Mouse (Mus musculus) heart, embryonic 16.5 days (tissue): ENCODE data around the gene Faim. TPM values are rescaled to one million over a fixed set of nuclear protein-coding genes. Genes with fewer than 3 reads are reported as not detected.

Experiments used
- ATAC-seq: fragments of 200-750 bp; cut with Nextera tagmentation; replicated peaks from 2 replicates; pipeline ENCODE4 v1.8.0; 2017; ENCODE audit warnings: moderate number of reproducible peaks; ENCODE audit not compliant: insufficient read depth, low FRiP score; ENCODE audit errors: extremely low read depth
- H3K27ac ChIP-seq: fragments of 300-500 bp; sonication (generic); 2 replicates; pipeline ENCODE4 v1.5.1; 2014; ENCODE audit warnings: mild to moderate bottlenecking, low read length, control low read depth, moderate library complexity
- H3K27me3 ChIP-seq: fragments of 300-500 bp; sonication (generic); 2 replicates; pipeline ENCODE4 v1.6.1; 2014; ENCODE audit warnings: low read length, mixed read lengths; ENCODE audit not compliant: control insufficient read depth, insufficient read depth
- H3K36me3 ChIP-seq: fragments of 300-500 bp; sonication (generic); 2 replicates; pipeline ENCODE4 v1.6.1; 2014; ENCODE audit not compliant: control insufficient read depth, insufficient read depth
- H3K4me1 ChIP-seq: fragments of 300-500 bp; sonication (generic); 2 replicates; pipeline ENCODE4 v1.6.1; 2014; ENCODE audit warnings: low read length, mixed read lengths; ENCODE audit not compliant: control insufficient read depth, insufficient read depth
- H3K4me2 ChIP-seq: fragments of 300-500 bp; sonication (generic); 2 replicates; pipeline ENCODE4 v1.6.1; 2014; ENCODE audit warnings: low read depth, mild to moderate bottlenecking, control low read depth, low read length
- H3K4me3 ChIP-seq: fragments of 300-500 bp; sonication (generic); 2 replicates; pipeline ENCODE4 v1.5.1; 2014; ENCODE audit warnings: mild to moderate bottlenecking, control low read depth, low read length
- H3K9ac ChIP-seq: fragments of 300-500 bp; sonication (generic); 2 replicates; pipeline ENCODE4 v1.6.1; 2014; ENCODE audit warnings: low read length, control low read depth
- H3K9me3 ChIP-seq: fragments of 300-500 bp; sonication (generic); replicated peaks from 2 replicates; pipeline ENCODE4 v1.6.1; 2016; ENCODE audit warnings: low read length; ENCODE audit not compliant: control insufficient read depth
- WGBS: fragments of 180-500 bp; shearing (Covaris S2); extraction: QIAGEN DNeasy Blood & Tissue Kit; methylation state at CpG from one replicate; pipeline ENCODE4 v1.1.7; 2014; 5-methylcytosine and 5-hydroxymethylcytosine counted together
- polyA plus RNA-seq: library from polyadenylated mRNA; unstranded; fragments of >200 nt; fragmentation: Nextera tagmentation; extraction: Ambion mirVana; gene quantifications from 2 replicates; pipeline ENCODE4 v1.2.1, GENCODE M21; 2015

Gene Faim
- polyA plus RNA-seq, 1 experiment from 2014 or later = 32.5 TPM

DNA sequence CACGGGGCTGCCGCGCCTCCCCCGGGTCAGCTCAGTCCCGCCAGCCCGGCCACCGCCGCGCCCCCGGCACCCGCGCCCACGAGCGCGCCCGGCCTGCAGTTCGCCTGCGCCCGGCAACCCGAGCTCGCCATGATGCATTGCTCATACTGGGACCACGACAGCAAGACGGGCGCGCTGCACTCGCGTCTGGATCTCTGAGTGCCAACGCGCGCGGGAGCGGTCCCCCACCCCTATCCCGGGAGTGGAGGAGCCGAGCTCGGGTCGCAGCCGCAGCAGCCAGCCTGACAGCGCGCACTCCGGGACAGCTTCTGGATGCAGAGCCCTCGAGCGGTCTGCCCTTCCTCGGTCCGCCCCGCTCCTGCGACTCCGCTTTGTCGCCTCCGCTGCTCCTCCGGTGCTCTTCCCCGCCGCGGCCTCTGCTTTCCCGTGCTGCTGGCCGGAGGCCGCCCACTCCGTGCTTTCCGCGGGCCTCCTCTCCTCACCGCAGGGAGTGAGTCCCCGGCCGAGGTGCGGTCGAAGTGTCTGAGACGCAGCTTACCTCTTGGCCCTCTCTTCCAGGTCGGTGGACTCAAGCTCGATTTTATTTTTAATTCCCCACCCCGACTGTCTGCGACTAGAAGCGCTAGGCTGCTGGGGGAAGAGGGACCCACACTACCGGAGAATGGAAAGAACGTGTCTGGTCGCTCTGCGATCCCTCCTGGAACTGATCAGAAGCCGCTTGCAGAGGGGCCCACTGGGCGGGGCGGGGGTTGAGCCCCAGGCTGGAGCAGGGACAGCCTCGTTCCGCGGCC is 29.4 kb upstream of the Faim start:
- ATAC-seq = peak; percentile 34; the same call in 1 of the 2 replicates
- peaks cover 21% of the 10 kb centered on the region for H3K4me1 ChIP-seq
- H3K36me3 ChIP-seq = no peaks in the 10 kb centered on the region
- H3K9me3 ChIP-seq = no peaks in the 10 kb centered on the region
- H3K4me3 ChIP-seq = peak overlapping the region; percentile 53
- no peak overlapping the region for H3K9ac ChIP-seq
- peaks cover 85% of the 10 kb centered on the region for H3K27me3 ChIP-seq
- peak overlapping the region; percentile 83 for H3K4me2 ChIP-seq
- H3K27ac ChIP-seq = no peak overlapping the region
- under 1% methylated on average over 67 of the region's 80 CpGs for WGBS

DNA sequence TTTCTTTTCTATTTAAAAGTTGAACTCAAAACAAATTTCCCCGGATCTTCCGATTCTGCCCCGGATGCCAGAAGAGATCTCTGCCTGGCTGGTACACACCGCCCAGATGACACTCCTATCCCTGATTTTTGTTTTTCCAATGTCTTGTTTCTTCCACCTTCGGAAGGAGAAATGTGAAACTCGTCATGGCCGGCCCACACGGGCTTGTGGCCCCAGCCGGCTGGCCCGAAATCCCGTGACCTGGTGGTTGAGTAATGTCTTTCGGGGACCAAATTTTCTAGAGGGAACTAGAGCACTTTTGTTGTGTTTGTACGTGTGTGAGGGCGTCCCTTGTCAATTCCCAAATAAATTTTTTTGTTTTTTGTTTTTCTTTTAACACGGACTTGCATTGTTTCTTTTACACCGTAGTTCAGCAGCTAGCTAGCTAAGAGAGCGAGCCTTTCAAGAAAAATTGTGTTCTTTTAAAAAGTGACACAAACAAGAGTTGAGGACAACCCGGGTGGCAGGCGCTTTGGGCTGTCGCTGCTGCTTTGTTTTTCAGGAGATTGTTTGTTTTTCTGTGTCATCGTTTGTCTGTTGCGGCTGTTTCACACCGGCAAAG is 28.3 kb upstream of the Faim start:
- peaks cover 21% of the 10 kb centered on the region for H3K4me1 ChIP-seq
- H3K4me3 ChIP-seq = no peak overlapping the region
- H3K36me3 ChIP-seq = no peaks in the 10 kb centered on the region
- H3K9me3 ChIP-seq = no peaks in the 10 kb centered on the region
- no peak overlapping the region for H3K4me2 ChIP-seq
- 3% methylated on average over 23 of the region's 23 CpGs for WGBS
- peaks cover 88% of the 10 kb centered on the region for H3K27me3 ChIP-seq
- no peak overlapping the region for H3K27ac ChIP-seq
- H3K9ac ChIP-seq = no peak overlapping the region
- no peak for ATAC-seq

DNA sequence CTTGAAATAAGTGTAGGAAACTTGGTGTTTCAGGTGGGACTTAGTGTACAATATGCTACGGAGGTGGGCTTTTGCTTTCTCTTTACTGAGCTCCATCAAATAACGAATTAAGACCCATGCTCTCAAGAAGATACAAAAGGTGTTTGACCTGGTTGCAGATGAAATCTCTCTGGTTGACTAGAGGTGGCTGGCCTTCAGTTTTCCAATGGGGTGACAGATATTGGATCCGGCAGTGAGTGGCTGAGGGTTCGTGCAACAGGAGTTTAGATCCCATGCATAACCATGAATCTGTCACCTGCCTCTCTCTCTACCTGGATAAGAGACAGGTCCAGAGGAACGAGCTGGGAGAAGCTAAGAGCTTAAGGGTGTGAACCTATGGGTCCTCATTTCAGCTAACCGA is 27.5 kb upstream of the Faim start:
- H3K4me2 ChIP-seq = no peak overlapping the region
- H3K4me3 ChIP-seq = no peak overlapping the region
- H3K9ac ChIP-seq = no peak overlapping the region
- 4% methylated on average over 6 of the region's 6 CpGs for WGBS
- no peaks in the 10 kb centered on the region for H3K9me3 ChIP-seq
- no peaks in the 10 kb centered on the region for H3K36me3 ChIP-seq
- H3K27ac ChIP-seq = no peak overlapping the region
- H3K4me1 ChIP-seq = peaks cover 21% of the 10 kb centered on the region
- peaks cover 88% of the 10 kb centered on the region for H3K27me3 ChIP-seq
- no peak for ATAC-seq

DNA sequence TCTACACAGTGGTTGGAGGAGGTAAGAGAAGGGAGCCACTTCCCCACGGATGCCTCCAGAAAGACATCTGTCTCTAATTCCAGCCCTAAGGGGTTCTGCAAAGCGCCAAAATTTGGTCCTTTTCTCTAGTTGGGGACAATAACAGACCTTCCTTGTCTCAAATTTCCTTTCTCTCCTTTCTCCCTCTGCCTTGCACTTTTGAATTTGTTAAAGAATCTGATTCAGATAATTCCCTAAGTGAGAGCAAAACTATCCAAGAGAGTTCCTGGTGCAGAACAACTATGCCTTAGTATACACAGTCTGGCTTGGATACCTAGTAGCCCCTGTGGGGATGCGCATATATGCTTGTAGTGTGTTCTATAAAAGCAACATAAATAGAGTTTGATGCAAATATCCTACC is 26.3 kb upstream of the Faim start:
- H3K4me3 ChIP-seq = no peak overlapping the region
- peaks cover 18% of the 10 kb centered on the region for H3K4me1 ChIP-seq
- no peak overlapping the region for H3K9ac ChIP-seq
- H3K27ac ChIP-seq = no peak overlapping the region
- no peaks in the 10 kb centered on the region for H3K36me3 ChIP-seq
- H3K27me3 ChIP-seq = peaks cover 88% of the 10 kb centered on the region
- 39% methylated on average over 3 of the region's 3 CpGs for WGBS
- no peaks in the 10 kb centered on the region for H3K9me3 ChIP-seq
- H3K4me2 ChIP-seq = no peak overlapping the region
- ATAC-seq = no peak

DNA sequence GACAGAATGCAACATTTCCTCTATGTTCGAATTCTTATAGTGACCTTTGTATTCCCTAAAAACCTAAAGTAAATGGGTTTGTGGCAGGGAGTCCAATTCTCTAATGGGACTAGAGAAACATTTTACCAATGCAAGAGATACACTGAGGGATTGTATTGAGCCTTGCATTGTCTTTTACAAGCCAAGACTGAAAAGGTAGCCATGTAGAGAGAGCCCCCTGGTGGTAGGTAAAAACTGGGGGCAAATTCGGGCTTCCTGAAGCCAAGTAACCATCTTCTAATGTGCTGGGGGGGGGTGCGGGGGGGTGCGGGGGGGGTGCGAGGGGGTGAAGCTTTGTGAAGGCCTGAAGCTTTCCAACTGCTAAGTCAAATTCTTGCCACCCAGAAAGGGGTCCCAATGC is 25.8 kb upstream of the Faim start:
- ATAC-seq = no peak
- H3K4me3 ChIP-seq = no peak overlapping the region
- WGBS = 38% methylated on average over 5 of the region's 5 CpGs
- H3K9me3 ChIP-seq = no peaks in the 10 kb centered on the region
- H3K27me3 ChIP-seq = peaks cover 88% of the 10 kb centered on the region
- H3K27ac ChIP-seq = no peak overlapping the region
- H3K4me1 ChIP-seq = peaks cover 16% of the 10 kb centered on the region
- no peak overlapping the region for H3K9ac ChIP-seq
- no peak overlapping the region for H3K4me2 ChIP-seq
- no peaks in the 10 kb centered on the region for H3K36me3 ChIP-seq

DNA sequence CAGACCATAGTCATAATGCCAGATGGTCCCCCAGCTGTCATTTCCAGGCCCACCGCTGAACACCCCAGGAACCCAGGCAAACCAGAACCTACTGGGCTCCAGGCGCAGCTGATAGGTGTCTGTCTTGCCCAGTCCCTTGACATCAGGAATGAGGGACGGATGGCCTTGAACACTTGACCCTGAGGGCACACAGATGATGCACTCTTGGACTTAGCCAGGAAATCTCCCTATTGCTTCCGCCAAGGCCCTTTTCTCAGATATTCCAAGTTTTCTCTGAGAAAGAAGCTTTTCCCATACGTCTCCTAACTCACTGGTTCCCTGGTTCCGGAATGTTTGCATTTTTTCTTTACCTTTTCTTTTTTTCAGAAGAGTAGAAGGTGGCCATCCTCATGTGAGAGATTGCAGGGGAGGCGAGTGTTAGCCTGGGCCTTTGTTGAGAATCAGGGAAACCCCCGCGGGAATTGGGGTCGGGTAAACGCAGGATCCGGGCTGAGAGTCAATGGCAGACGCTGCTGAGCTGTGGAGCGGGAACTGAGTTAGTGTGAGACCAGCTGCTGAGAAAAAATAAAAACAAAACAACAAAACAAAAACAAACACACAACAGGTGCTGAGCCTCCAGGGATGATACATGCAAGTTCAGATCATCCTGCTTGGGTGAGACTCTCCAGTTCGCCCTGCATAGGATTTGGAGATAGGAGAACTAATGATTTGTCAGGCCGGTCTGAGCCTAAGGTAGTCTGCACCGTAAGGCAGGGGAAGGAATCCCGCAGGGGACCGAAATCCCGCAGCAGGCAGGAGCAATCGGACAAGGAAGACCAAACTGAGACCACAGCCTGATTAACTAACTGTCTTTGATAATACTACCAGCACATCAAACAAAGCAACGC is 24.3 kb upstream of the Faim start:
- Histone ChIP-seq H3K27me3 (peaks cover 84% of the 10 kb centered on the region), H3K4me1 (peaks cover 2% of the 10 kb centered on the region), H3K4me3 (no peak overlapping the region), H3K36me3 (no peaks in the 10 kb centered on the region), H3K9ac (no peak overlapping the region), H3K9me3 (no peaks in the 10 kb centered on the region), H3K27ac (no peak overlapping the region), H3K4me2 (no peak overlapping the region)
- no peak for ATAC-seq
- 13% methylated on average over 22 of the region's 22 CpGs for WGBS

DNA sequence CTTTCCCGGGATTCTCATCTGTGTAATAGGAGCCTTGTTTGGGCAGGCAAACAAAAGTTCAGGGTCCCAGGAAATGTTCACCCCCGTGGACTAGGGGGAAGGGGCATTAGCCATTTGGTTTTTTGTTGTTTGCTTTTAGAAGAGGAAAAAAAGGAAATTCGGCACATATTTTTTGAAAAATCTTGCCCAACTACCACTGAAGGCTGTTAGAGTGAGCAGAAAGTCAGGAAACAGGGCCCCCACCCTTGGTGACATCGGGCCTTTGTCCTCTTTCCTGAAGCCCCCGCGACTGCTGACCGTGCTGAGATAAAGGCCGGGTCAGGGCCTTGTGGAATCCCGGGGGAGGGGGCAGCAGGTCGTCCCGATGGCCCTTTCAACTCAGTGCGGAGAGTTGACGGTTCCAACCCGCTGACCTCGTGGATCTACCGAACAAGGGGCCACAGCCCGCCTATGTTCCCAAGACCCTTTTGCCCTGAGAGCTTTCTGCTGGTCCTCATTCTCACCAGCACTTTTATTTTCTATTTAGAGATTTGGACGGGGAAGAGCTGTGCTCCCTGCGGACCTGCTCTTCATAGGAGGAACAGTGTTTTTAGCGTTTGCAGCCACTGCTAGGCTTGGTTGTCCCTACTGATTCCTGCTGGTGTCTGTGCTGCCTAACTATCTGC is 23.6 kb upstream of the Faim start:
- H3K27me3 ChIP-seq = peaks cover 85% of the 10 kb centered on the region

DNA sequence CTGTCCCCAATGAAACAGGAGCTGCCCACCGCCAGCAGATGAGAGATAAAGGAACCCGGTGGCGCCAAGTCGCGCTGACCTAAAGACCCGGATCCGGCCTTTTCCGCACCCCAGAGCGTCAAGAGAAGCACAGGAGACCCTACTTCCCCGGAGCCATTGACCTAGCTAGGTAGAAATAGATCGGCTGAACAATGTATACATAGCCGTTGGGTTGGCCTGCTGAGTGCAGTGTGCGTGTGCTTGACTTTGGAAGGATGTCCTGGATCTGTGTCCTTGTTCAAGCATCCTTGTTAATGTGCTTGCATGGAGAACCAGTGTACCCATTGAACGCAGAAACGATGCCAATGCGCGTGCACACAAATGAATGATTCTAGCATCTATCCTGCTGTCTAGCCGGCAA is 22.5 kb upstream of the Faim start:
- no peak overlapping the region for H3K9ac ChIP-seq
- no peak overlapping the region for H3K4me3 ChIP-seq
- no peak overlapping the region for H3K4me2 ChIP-seq
- 0 out of 2 replicates have a peak, but pooled peaks cover 2% of the 10 kb centered on the region for H3K4me1 ChIP-seq
- no peaks in the 10 kb centered on the region for H3K36me3 ChIP-seq
- no peak overlapping the region for H3K27ac ChIP-seq
- ATAC-seq = no peak
- H3K27me3 ChIP-seq = peaks cover 83% of the 10 kb centered on the region
- 10% methylated on average over 18 of the region's 18 CpGs for WGBS
- no peaks in the 10 kb centered on the region for H3K9me3 ChIP-seq

More for the DNA sequence above, 23.6 kb upstream of the Faim start:
- Histone ChIP-seq H3K36me3 (no peaks in the 10 kb centered on the region), H3K9me3 (no peaks in the 10 kb centered on the region), H3K4me1 (0 out of 2 replicates have a peak, but pooled peaks cover 2% of the 10 kb centered on the region), H3K4me2 (no peak overlapping the region), H3K9ac (no peak overlapping the region), H3K4me3 (no peak overlapping the region), H3K27ac (no peak overlapping the region)
- no peak for ATAC-seq
- 2% methylated on average over 20 of the region's 20 CpGs for whole genome bisulfite sequencing
